Mouse (Mus musculus): Measurements from ENCODE around the gene Dcun1d1.

The Dcun1d1 gene

DNA sequence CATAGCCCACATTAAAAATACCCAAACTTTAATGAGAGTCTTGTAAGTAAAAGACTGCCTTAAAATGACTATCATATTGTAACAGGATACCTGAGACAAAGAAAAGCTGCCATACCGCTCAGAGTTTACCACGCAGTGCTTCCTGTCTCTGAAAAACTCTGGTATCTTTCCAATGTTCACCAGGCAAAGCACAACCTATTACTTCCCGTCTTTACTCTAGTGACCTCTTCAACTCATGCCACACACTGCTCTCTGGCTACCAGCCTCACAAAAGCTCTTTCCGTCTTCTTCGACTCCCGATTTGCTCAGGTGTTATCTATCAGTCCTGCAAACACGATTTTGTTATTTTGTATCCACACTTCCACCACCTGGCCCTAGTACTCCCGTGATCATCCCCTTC is 7.4 kb downstream of the Dcun1d1 start:
- DNase-seq: no peak

DNA sequence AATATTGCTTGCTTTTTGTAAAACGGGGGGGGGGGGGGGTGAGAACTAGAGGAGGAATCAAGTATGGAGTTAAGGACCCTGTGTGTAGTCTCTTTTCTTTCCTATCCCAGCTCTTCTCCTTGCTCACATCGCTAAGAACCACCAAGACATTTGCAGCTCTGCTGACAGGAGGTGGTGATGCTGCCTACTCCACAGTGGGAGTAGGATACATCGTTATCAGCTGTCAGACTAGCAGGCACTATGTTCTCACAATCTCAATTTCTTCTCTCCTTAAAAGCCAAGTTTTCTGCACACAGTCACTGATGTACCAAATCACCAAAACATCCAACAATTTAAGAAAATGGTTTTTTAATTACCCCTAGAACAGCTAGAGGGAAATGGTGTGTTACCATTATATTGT is 7.8 kb downstream of the Dcun1d1 start:
- no peak for DNase-seq

DNA sequence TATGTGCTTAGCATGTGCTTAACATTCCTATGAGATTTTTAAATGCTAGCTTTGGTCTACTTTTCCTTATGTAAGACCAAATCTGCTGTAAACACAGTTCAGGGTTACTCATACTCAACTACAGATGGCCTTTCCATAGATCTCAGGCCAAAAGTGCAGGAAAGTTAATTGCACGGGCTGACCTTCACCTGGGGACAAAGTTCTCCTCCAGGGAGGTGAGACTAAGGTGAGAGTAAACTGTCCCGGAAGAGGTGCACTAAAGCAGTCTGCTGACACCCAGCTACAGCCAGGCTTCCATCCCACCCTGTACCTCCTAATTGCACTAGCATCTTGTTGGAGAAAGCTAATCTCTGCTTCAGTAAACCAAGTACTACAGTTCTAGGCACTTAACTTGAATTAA is 11.4 kb downstream of the Dcun1d1 start:
- DNase-seq: no peak

DNA sequence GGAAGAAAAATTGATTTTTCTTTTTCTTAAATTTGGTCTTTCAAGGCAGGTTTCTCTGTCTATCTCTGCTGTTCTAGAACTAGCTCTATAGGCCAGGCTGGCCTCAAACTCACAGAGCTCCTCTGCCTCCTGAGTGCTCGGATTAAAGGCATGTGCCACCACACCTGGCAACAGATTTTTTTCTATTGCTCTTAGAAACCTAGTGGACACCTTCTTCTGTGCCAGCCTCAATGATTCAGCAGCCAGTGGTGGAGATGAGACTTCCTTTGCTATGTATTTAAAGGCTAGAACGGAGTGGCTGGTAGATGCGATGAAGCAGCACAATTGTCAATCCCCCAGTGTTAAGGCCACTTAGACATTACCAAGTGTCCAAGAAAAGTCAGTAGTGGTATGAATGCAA is 13.2 kb downstream of the Dcun1d1 start:
- DNase-seq: no peak

DNA sequence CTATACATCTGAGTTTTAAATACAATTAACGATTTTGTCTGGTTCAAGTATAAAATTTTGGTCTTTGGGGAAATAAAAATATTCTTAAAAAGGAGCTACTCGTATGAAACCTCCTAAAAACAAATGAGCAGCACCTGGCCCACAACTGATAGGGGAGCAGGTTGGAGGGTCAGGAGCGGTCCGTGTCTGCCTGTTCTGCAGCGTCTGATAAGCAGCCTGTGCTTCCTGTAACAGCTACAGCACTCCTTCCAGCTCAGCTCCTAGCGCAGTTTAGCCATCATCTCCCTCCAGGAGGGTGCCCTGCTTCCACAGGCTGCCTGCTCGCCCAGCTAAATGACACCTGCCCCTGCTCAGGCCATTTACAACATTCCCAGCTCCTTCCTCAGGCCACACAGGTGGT is 13.8 kb downstream of the Dcun1d1 start:
- no peak for DNase-seq

DNA sequence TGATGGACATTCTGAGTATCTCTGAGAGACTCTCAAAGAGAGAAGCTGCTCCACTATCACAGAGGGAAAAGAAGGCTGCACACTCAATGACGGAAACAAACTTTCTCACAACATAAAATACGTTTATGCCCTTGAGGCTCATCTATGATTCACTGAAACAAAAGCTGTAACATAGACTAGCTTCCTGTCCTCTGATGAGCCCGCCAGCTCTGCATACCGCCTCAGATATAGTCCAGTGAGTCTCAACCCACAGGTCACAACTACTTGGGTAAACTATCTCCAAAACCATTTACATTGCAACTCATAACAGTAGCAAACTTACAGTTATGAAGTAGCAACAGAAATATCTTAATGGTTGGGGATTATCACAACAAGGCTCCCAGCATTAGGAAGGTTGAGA is 14.7 kb downstream of the Dcun1d1 start:
- DNase-seq: no peak

DNA sequence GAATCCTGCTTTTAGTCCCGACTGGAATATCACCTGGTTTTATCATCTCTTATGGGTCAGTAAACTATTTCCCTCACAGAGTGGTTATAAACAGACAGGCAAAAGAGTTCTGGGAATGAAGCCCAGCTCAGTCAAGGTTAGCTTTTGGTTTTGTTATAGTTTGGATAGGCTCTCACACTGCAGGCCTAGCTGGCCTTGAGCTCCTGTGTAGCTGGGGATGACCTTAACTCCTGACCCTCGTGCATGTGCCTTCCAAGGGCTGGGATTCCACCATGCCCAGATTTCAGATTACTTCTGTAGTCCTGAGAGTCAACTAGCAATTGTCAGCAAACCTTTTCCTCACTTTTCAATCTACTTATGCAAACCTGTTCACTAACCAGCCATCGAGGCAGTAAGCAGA is 19.0 kb downstream of the Dcun1d1 start:
- DNase-seq: no peak

DNA sequence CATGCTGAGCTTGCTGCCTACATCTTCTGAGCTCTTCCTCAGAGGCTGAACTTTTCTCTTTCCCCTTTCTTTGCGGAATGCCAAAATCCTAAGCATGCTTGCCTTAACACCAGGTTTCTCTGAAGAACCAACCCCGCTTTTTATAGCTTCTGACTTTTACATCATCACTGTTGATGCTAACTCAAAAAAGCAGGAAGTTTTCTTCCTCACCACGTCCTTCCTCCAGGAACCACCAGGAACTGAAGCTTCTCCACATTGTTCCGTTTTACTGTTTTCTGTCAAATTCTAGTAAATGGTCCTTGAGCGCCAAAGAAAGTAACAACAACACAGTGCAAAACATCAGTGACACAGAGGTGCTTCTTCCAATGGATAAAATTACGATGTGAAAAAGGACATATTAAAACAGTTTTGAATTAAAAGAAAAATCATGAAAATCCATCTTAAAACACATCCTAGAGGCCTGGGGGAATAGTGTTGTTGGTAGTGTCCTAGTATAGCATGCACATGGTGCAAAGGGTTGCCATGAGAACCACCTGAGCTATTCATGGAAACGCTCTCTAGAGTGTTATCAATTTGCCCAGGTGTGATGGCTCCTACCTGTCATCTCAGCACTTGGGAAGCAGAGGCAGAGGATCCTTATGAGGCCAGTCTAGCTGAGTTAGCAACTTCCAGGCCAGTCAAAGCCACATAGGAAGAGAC is 28.1 kb downstream of the Dcun1d1 start:
- no peak for DNase-seq

DNA sequence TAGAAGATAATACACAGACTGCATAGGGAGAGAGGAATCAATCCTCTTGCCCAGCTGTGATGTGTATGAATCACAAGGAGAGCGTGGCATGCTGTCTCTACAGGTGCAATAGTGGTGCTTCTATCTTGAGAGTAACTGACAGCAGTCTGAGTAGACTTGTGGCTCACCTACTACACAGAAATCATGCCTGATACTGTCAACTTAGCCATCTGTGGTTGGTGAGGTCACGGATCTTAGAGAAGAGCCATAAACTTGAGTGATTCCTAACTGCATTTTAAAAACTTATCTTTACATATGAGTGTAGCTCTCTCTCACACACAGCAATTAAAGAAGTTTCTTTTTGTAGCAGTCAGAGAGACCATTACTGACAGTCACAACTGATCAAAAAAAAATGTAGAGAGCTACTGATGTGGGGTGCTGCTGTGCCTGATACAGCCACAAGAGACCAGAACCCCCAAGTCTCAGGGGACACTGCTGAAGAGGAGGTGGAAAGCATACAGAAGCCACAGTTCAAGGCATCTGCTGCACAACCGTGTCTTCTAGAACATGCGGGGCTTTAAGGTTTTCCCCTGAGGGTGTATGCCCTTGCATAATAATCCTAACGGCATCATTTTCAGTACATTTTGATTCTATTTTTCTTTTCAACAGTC is 36.6 kb downstream of the Dcun1d1 start:
- no peak for DNase-seq

DNA sequence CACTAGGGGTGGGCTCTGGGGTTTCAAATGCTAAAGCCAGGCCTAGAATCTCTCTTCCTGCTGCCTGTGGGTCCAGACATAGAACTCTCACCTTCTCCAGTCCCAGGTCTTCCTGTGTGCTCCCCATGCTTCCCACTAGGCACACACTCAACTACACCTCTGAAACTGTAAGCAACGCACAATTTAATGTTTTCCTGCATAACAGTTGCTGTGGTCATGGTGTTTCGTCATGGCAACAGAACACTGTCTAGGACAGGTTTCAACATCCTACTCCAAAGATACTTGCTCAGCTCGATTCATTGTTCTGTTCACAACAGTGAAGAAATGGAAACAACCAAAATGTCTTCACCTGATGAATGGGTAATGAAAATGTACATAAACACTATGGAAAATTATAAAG is 38.1 kb downstream of the Dcun1d1 start:
- no peak for DNase-seq

DNA sequence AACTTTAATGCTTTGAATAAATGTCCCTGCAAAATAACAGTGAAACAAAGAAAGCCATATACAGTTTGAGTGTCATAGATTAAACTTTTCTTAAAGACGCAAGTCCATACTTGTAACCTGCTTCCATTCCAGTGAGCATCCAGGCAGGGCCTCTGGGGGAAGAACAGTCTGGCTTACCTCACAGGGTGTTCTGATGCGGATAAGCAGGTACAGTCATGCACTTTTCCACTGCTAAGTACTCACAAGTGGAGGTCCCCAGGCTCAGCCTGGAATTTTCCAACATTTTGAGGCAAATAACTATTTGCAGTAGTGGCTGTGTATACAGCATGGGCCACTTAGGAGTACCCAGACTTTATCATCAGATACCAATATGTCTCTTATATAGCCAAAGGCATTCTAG is 39.3 kb downstream of the Dcun1d1 start:
- no peak for DNase-seq

DNA sequence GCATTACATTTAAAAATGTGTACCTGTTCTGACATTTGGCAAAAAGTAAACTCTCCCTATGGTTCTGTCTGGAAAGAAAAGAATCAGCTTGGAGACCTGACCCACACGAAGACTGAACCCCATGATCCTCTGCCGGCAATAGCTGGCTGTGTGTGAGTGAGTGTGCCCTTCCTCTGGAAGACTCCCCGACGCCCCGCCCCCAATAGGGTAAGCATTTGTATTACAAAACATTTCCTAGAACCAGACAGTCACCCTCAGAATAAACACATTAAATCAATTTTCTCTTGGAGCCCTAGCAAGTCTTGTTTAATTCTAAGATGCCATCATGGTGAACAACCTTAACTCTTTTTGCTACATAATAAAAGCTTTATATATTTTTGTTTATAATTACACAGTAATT is 44.1 kb downstream of the Dcun1d1 start:
- DNase-seq: no peak

DNA sequence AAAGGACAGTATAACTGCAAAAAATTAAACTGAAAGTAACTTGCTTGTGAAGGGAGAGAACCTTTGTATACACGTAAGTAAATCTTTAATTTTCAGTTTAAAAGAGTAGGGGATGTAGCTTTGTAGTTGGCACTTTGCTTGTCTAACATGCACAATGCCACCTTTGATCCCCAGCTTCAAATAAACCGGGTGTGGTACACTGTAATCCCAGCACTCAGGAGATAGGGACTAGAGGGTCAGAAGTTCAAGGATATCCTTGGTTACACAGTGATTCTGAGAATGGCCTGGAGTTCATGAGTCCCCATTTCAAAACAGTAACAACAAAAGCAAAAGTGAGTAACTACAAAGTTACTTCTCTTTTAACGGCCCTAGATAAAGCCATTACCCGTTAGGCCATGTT is 46.1 kb downstream of the Dcun1d1 start:
- DNase-seq: no peak

DNA sequence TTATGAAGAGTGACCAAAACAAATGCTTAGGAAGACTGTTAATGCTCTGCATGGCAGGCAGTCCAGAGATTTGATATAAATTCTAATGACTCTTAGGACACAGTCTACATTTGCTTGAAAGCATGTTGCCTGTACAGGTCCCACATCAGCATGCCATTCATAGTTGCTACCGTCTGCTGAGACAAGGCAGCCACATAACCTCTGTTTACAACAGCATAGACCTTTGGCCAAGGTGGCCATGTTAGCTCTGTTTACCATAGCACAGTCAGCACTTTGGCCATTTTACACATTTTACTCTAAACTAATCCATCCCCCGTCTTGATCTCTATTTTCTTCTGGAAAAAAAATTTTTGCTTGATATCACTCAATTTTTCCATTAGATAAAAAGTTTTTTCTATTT is 47.7 kb downstream of the Dcun1d1 start:
- no peak for DNase-seq

DNA sequence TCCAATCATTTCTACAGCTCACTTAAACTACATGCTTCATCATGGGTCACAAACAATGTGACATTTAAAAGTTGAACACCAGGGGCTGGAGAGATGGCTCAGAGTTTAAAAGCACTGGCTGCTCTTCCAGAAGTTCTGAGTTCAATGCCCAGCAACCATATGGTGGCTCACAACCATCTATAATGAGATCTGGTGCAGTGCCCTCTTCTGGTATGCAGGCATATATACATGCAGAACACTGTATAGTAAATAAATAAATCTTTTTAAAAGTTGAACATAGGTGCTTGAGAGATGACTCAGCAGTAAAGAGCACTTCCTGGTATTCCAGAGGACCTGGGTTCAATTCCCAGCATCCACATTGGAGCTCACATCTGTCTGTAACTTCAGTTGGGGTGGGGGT is 54.0 kb downstream of the Dcun1d1 start:
- DNase-seq: no peak

DNA sequence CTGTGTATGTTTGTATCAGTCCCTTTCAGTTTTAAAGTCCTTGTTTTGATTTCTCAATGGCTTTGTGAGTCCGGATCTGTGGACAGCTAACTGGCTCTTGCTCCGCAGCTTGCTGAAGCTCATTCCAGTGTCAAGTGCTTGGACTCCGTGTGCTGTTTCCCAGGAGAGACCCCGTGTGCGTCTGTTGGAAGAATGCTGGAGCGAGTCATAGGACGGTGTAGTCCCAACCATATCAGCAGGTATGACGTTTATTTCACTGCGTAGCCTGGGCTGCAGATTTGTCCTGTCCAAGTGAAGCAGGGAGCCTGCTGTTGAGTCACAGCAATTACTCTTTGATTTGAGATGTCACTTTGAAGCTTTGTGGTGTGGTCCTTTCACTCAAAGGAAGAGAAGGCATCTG is 87.9 kb downstream of the Dcun1d1 start:
- DNase-seq: no peak
